Mouse (Mus musculus) spleen, adult 2 months (tissue): ENCODE measurements around the gene C1ql1.

Experiments used
- CTCF ChIP-seq: fragments of 200-500 bp; IDR thresholded peaks from 2 replicates; pipeline ENCODE4 v1.5.1; 2011; ENCODE audit warnings: mild to moderate bottlenecking, inconsistent platforms; ENCODE audit not compliant: insufficient read depth, insufficient read length, insufficient replicate concordance; ENCODE audit errors: extremely low read depth
- POLR2A ChIP-seq: fragments of 200-500 bp; IDR thresholded peaks from 2 replicates; pipeline ENCODE4 v1.6.1; 2011; ENCODE audit warnings: low read depth, low read length, inconsistent platforms

- TF ChIP-seq CTCF: no peak
- TF ChIP-seq POLR2A: no peak
These were observed 480 bp upstream of the C1ql1 start for GRCm38 (mm10) chr11:102946992-102947343.
